Mouse (Mus musculus): Measurements from ENCODE around the gene Olfr1350.

- no peak for TF ChIP-seq RCOR1 (conservative IDR thresholded peaks at IDR 0.05; ENCODE audit: low read depth, low read length)
- TF ChIP-seq SMC3 (IDR thresholded peaks at IDR 0.05; ENCODE audit: low read depth, low read length): no peak
- TF ChIP-seq POLR2A (IDR thresholded peaks at IDR 0.05; ENCODE audit: low read depth, low read length): no peak
- TF ChIP-seq CTCF (conservative IDR thresholded peaks at IDR 0.05 in 1 of 2, IDR thresholded peaks at IDR 0.05 in 1 of 2; ENCODE audit: low read depth in 2 of 2, low read length in 2 of 2): no peak
- TF ChIP-seq SIN3A (IDR thresholded peaks at IDR 0.05; ENCODE audit: low read length): no peak
- no peak for TF ChIP-seq JUN (IDR thresholded peaks at IDR 0.05; ENCODE audit: insufficient read depth, low read depth, low read length)
- TF ChIP-seq MXI1 (IDR thresholded peaks at IDR 0.05; ENCODE audit: low read depth, low read length): no peak
Measured at GRCm38 (mm10) chr7:6522850-6523249, 41.8 kb upstream of the Olfr1350 start, which contains the start of gene Olfr1349.

All from CH12.LX (cell line).